Mouse (Mus musculus) Patski (cell line): ENCODE data around the gene Slc2a8. TPM values are rescaled to one million over a fixed set of nuclear protein-coding genes. Genes with fewer than 3 reads are reported as not detected.

ENCODE experiments used
- ATAC-seq: fragments of 100-300 bp; one replicate; pipeline ENCODE4 v1.8.0; 2021
- CTCF ChIA-PET: fragments of 350-600 bp; sonication (Branson Sonifier 250); formaldehyde crosslinking; loops from one replicate; lab custom pipeline; 2022; ENCODE audit warnings: inconsistent platforms; lab: Charles Lee
- POLR2A ChIA-PET: fragments of 350-600 bp; sonication (Branson Sonifier 250); formaldehyde crosslinking; loops from one replicate; lab custom pipeline; 2022; ENCODE audit warnings: antibody characterized with exemption, inconsistent platforms; lab: Charles Lee
- DNase-seq: peaks from one replicate; pipeline ENCODE4 v3.0.0-alpha.2; 2011; ENCODE audit warnings: low read depth, low spot score
- H3K27me3 ChIP-seq: fragments of 371-371 bp; one replicate; pipeline ENCODE4 v1.5.1; 2021
- CTCF ChIP-seq: fragments of 100-300 bp; IDR thresholded peaks from one replicate; pipeline ENCODE4 v1.5.1; 2021
- in situ Hi-C: fragments of 300-500 bp; cut with MboI; formaldehyde crosslinking; loops from 3 replicates; pipeline ENCODE4 v1.11.1; 2018; ENCODE audit warnings: low pct_unique_long_range_greater_than_20kb, mixed read lengths
- polyA plus RNA-seq: library from polyadenylated mRNA; unstranded; gene quantifications from one replicate; pipeline ENCODE4 v1.2.3, GENCODE M21; 2021

The Slc2a8 gene
- polyA plus RNA-seq, 1 experiment from 2014 or later, result 21.5 TPM

DNA sequence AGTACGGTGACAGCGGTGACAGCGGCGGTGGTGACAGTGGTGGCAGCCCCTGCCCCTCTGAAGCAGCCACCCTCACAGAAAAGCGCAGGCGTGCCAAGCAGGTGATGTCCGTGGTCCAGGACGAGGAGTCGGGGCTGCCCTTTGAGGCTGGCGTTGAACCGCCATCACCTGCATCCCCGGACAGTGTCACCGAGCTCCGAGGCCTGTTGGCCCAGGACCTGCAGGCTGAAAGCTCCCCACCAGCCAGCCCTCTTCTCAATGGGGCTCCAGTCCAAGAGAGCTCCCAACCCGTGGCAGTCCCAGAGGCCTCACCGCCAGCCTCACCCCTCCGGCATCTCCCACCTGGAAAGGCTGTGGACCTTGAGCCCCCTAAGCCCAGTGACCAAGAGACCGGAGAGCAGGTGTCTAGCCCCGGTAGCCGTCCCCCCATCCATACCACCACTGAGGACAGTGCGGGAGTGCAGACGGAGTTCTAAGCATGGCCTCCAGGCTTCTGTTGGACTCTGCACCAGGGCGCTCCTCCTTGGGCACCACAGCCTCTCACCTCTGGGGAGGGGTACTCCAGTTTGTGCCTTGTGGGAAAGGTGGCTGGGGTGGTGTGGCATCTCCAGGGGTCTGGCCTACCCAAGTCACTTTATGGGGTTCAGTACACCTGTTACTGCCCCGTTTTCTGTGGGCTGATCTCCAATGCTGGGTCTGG, 58.2 kb downstream of the Slc2a8 start:
- no peaks in the 10 kb centered on the region for H3K27me3 ChIP-seq
- DNase-seq (no peak), ATAC-seq (no peak)
- in situ Hi-C loops, result no loop called here
- CTCF ChIA-PET, result interaction anchor here (1.1 to 1.5 kb wide), 2 partner anchors 12 to 66 kb away, joined by 4 to 5 read pairs; no protein-coding TSS in a partner anchor
- POLR2A ChIA-PET, result no interaction called here
- no peak for TF ChIP-seq CTCF

Other genes starting within 250 kb of the Slc2a8 start
- gene 6330409D20Rik, start 241.1 kb downstream of the Slc2a8 start, polyA plus RNA-seq, result not detected
- 66.0 TPM for gene Tor2a, start 224.8 kb downstream of the Slc2a8 start, polyA plus RNA-seq
- gene Ttc16, start 206.4 kb downstream of the Slc2a8 start, polyA plus RNA-seq, result 2.8 TPM
- gene Ptrh1, start 206.3 kb downstream of the Slc2a8 start, polyA plus RNA-seq, result 19.5 TPM
- 1.8 TPM for gene Cfap157, start 197.7 kb downstream of the Slc2a8 start, polyA plus RNA-seq
- 30.1 TPM for gene Stxbp1, start 134.8 kb downstream of the Slc2a8 start, polyA plus RNA-seq
- gene Fam129b, start 106.0 kb downstream of the Slc2a8 start, polyA plus RNA-seq, result 170 TPM
- gene Rpl12, start 20.5 kb downstream of the Slc2a8 start, polyA plus RNA-seq, result 52.5 TPM
- 29.3 TPM for gene Lrsam1, start 20.5 kb downstream of the Slc2a8 start, polyA plus RNA-seq
- 14.2 TPM for gene Garnl3, start 149.6 kb upstream of the Slc2a8 start, polyA plus RNA-seq
- 16.2 TPM for gene Angptl2, start 234.0 kb upstream of the Slc2a8 start, polyA plus RNA-seq